ENCODE assay signal across 13 mouse cellular contexts in genomic region chr2:139609231-139609630, GRCm38 (mm10).
DNase-seq lines count a peak whose midpoint lies in the region; ATAC-seq lines count a peak whose summit lies in the region.
"Had no signal": no experiment of that assay in that cellular context is flagged by ENCODE, and none has a peak within 500 bp of the region (broad histone marks: within the 10 kb centered on the region; RNA-seq: fewer than 3 reads in every experiment).

No protein-coding gene starts in this region.

- H3K27me3 ChIP-seq in kidney, embryonic 15.5 days: 0 out of 2 replicates have a peak, but pooled peaks cover 3% of the 10 kb centered on the region
- no peaks in the 10 kb centered on the region for H3K27me3 ChIP-seq in forebrain, embryonic 14.5 days (replicated peaks; ENCODE audit: control insufficient read depth, insufficient read depth, low read length)
- no peaks in the 10 kb centered on the region for H3K27me3 ChIP-seq in limb, embryonic 10.5 days (ENCODE audit: low read depth, poor library complexity, severe bottlenecking)
- H3K27me3 ChIP-seq in neural tube, embryonic 12.5 days (replicated peaks): no peaks in the 10 kb centered on the region

- 24% methylated on average over 7 of the region's 7 CpGs for WGBS in kidney, embryonic 15.5 days
- 17% methylated on average over 7 of the region's 7 CpGs for WGBS in forebrain, embryonic 14.5 days
- 15% methylated on average over 7 of the region's 7 CpGs for WGBS in limb, embryonic 10.5 days
- 24% methylated on average over 7 of the region's 7 CpGs for WGBS in neural tube, embryonic 12.5 days

- H3K4me1 ChIP-seq in kidney, embryonic 15.5 days: peaks cover 34% of the 10 kb centered on the region
- H3K4me1 ChIP-seq in forebrain, embryonic 14.5 days (ENCODE audit: control insufficient read depth, insufficient read depth, low read length): peaks cover 16% of the 10 kb centered on the region
- H3K4me1 ChIP-seq in limb, embryonic 10.5 days: peaks cover 59% of the 10 kb centered on the region
- H3K4me1 ChIP-seq in neural tube, embryonic 12.5 days: peaks cover 33% of the 10 kb centered on the region

- H3K9me3 ChIP-seq in kidney, embryonic 15.5 days (replicated peaks): no peaks in the 10 kb centered on the region
- no peaks in the 10 kb centered on the region for H3K9me3 ChIP-seq in forebrain, embryonic 14.5 days (replicated peaks; ENCODE audit: control insufficient read depth, low read length)
- no peaks in the 10 kb centered on the region for H3K9me3 ChIP-seq in limb, embryonic 10.5 days (replicated peaks)
- H3K9me3 ChIP-seq in neural tube, embryonic 12.5 days: no peaks in the 10 kb centered on the region

- H3K36me3 ChIP-seq in kidney, embryonic 15.5 days: no peaks in the 10 kb centered on the region
- H3K36me3 ChIP-seq in forebrain, embryonic 14.5 days (ENCODE audit: control insufficient read depth, insufficient read depth, low read length): no peaks in the 10 kb centered on the region
- no peaks in the 10 kb centered on the region for H3K36me3 ChIP-seq in limb, embryonic 10.5 days
- H3K36me3 ChIP-seq in neural tube, embryonic 12.5 days: no peaks in the 10 kb centered on the region

- peak overlapping the region; percentile 39 for H3K4me2 ChIP-seq in kidney, embryonic 15.5 days
- peak overlapping the region; percentile 21 for H3K4me2 ChIP-seq in forebrain, embryonic 14.5 days (ENCODE audit: low read length)
- H3K4me2 ChIP-seq in neural tube, embryonic 12.5 days (replicated peaks): peak overlapping the region; percentile 40

- no peak for DNase-seq in kidney, adult 8-10 months
- no peak for DNase-seq in forebrain, embryonic 14.5 days (ENCODE audit: low spot score)
- no peak for DNase-seq in limb, embryonic 10.5 days (ENCODE audit: low spot score)
- DNase-seq in gastrocnemius, postnatal 14 days: no peak
- DNase-seq in Muller cell, postnatal 12 days (ENCODE audit: inconsistent ontology term): no peak
- no peak for DNase-seq in liver
- DNase-seq: B cell, adult 2 months; gastrocnemius, postnatal 36 days; heart, postnatal 4 days; liver, postnatal 0 days; right cerebral cortex, postnatal 14 days had no signal

- no peak overlapping the region for H3K9ac ChIP-seq in kidney, embryonic 15.5 days
- no peak overlapping the region for H3K9ac ChIP-seq in forebrain, embryonic 14.5 days (ENCODE audit: low read length)
- no peak overlapping the region for H3K9ac ChIP-seq in neural tube, embryonic 12.5 days
- H3K9ac ChIP-seq: liver, postnatal 0 days had no signal

- intact Hi-C loops in gastrocnemius, postnatal 14 days (cut with DNase I; ENCODE audit: low total_unique reads): no loop called here

- H3K4me3 ChIP-seq in kidney, embryonic 15.5 days (replicated peaks): no peak overlapping the region
- H3K4me3 ChIP-seq in forebrain, embryonic 14.5 days (ENCODE audit: low read depth, low read length): no peak overlapping the region
- H3K4me3 ChIP-seq in limb, embryonic 10.5 days: peak overlapping the region; percentile 14
- H3K4me3 ChIP-seq in neural tube, embryonic 12.5 days: no peak overlapping the region

- peak overlapping the region; percentile 48 for H3K27ac ChIP-seq in kidney, embryonic 15.5 days
- no peak overlapping the region for H3K27ac ChIP-seq in forebrain, embryonic 14.5 days (ENCODE audit: low read depth, low read length)
- peak overlapping the region; percentile 88 for H3K27ac ChIP-seq in limb, embryonic 10.5 days
- H3K27ac ChIP-seq in neural tube, embryonic 12.5 days: no peak overlapping the region

- no peak for ATAC-seq in kidney, embryonic 15.5 days (replicated peaks; ENCODE audit: low FRiP score)
- ATAC-seq in forebrain, embryonic 14.5 days: 0 out of 2 replicates have a peak, but pooled peaks have one; percentile 16
- no peak for ATAC-seq in neural tube, embryonic 12.5 days (ENCODE audit: low FRiP score, low read depth)
- ATAC-seq: liver, postnatal 0 days had no signal

Comparison
In these comparisons a context has a peak if more than half of its experiments do, and no peak if none do; other contexts are left out.
1. H3K27ac ChIP-seq: peak in kidney, embryonic 15.5 days (single experiment) and limb, embryonic 10.5 days (single experiment); none in forebrain, embryonic 14.5 days (single experiment) and neural tube, embryonic 12.5 days (single experiment).
2. Peak in every context shown above with its lines, with median percentiles within 50 percentile points of each other: H3K4me2 ChIP-seq.